Mouse (Mus musculus): Measurements from ENCODE around the gene Fam117a. TPM values are rescaled to one million over a fixed set of nuclear protein-coding genes. Genes with fewer than 3 reads are reported as not detected.
"Not testable (repeated sequence)": the region's sequence is repeated elsewhere in the genome, so short reads cannot be mapped to it uniquely, and the experiment has no call there.

Fam117a gene
- total RNA-seq, 2 experiments from 2014 or later = 49.9 to 68.2 TPM

DNA sequence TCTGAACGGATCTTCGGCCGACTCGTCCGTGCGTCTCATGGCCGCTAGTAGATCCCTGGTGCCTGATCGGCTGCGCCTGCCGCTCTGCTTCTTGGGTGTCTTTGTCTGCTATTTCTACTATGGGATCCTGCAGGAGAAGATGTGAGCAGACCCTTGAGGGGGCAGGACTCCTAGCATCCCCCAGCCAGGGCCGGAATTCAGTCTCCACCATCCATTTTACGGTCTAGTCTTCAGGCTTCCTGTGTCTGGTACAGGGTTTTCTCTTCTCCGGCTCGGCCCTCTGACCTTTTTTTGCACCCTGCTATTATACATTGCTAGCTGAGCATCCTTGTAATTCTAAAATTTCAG is 48.1 kb downstream of the Fam117a start:
- ATAC-seq (replicated peaks; ENCODE audit: low FRiP score, low TSS enrichment, poor library complexity, severe bottlenecking) = no peak; the same call in 1 of the 2 replicates

DNA sequence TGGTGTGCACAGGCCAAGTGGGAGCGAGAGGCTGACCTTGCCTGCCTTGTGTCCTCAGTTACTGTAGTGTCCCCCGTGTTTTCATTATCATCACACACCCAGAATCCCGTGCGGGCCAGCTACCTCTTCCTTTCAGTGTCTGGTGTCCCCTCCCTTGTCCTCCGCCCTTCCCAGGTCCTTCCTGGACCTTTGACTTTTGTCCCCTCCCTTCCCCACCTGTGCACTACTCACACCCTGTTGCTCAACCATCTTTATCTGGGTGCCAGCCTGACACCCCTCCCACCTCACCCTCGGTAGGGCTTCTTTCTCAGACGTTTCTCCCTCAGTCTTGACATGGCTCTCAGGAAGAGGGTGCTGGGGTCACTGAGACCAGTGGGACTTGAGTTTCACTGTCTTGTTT is 50.5 kb downstream of the Fam117a start:
- no peak for ATAC-seq (replicated peaks; ENCODE audit: low FRiP score, low TSS enrichment, poor library complexity, severe bottlenecking)

DNA sequence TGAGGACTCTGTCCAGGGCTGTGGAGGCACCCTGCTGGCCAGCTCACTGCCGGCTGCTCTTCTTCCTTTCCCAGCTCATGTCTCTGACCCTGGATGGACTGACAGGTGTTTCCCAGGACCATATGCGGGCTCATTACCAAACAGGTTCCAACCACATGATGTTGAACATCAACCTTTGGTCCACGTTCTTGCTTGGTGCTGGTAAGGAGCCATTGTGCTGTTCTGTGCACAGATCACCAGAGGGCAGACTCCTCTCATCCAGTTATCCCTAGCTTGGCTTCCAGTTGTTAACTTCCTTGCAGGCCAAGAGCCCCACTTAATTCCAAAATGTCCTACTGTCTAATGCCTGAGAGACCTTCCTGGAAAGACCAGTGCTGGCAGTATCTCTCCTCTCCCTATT is 52.2 kb downstream of the Fam117a start:
- ATAC-seq (replicated peaks; ENCODE audit: low FRiP score, low TSS enrichment, poor library complexity, severe bottlenecking) = no peak

DNA sequence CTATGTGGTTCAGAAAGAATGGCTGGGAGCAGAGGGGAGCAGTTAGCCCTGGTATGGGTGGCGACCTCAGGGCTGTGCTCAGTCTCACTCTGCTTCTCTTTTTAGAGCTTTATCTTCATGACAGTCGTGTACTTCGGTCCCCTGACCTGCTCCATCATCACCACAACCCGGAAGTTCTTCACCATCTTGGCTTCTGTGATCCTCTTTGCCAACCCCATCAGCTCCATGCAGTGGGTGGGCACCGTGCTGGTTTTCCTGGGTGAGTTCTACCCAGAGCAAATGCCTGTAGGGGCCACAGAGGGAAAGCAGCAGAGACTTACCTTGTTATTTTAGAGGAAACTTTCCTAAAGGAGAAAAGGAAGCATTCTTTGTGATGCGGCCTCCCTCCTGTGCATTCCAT is 53.6 kb downstream of the Fam117a start:
- ATAC-seq (replicated peaks; ENCODE audit: low FRiP score, low TSS enrichment, poor library complexity, severe bottlenecking) = no peak

DNA sequence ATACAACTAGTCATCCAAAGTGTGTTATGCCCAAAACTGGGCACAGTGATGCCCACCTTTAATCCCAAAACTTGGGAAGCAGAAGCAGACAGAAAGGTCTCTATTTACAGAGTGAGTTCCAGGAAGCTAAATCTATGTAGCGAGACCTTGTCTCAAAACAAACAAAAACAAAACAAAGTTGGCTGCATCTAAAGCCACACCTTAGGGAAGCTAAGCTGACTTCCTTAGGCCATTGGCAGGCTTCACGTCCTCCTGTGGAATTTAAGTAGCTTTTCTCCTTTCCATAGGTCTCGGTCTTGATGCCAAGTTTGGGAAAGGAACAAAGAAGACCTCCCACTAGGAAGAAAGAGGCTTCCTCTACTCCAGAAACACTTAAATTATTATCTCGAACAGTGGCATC is 54.4 kb downstream of the Fam117a start:
- no peak for ATAC-seq (replicated peaks; ENCODE audit: low FRiP score, low TSS enrichment, poor library complexity, severe bottlenecking)

DNA sequence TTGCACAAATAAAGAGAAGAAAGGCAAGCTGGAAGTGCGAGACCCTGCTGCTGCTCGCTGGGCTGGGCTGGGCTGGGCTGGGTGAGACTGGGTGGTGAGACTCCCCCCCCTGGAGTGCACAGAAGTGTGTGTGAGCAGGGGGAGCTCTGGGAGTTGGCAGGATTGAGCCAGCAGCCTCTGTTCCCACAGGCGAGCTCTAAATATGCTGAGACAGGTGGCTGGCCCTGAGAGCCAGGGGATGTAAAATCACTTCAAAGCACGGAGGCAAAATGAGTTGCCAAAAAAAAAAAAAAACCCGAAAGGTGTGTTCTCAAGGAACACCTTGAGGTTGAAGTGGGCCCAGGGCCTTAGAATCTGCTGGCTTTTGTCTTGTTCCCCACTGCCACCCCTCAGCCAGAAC is 54.9 kb downstream of the Fam117a start:
- no peak for ATAC-seq (replicated peaks; ENCODE audit: low FRiP score, low TSS enrichment, poor library complexity, severe bottlenecking)

DNA sequence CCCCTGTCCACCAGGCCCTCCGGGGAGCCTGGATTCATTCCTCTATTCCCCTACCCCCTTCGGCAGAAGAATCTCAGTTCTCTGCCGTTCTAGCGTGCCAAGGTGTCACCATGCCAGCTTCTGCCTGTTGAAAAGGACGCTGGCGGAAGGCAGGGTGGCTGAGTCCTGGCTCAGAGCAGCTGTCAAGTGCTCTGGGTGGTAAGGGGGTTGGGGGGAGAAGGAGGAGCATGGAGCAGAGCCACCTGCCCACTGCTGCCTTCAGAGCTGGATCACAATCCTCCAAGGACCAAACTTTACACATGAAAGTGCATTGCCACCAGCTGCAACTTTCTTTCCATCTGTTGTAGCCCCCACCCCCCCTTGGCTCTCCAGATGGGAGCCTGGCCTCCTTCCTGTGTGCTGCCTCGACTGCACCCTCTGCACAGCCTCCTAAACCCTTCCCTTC is 55.4 kb downstream of the Fam117a start:
- ATAC-seq (replicated peaks; ENCODE audit: low FRiP score, low TSS enrichment, poor library complexity, severe bottlenecking) = no peak

DNA sequence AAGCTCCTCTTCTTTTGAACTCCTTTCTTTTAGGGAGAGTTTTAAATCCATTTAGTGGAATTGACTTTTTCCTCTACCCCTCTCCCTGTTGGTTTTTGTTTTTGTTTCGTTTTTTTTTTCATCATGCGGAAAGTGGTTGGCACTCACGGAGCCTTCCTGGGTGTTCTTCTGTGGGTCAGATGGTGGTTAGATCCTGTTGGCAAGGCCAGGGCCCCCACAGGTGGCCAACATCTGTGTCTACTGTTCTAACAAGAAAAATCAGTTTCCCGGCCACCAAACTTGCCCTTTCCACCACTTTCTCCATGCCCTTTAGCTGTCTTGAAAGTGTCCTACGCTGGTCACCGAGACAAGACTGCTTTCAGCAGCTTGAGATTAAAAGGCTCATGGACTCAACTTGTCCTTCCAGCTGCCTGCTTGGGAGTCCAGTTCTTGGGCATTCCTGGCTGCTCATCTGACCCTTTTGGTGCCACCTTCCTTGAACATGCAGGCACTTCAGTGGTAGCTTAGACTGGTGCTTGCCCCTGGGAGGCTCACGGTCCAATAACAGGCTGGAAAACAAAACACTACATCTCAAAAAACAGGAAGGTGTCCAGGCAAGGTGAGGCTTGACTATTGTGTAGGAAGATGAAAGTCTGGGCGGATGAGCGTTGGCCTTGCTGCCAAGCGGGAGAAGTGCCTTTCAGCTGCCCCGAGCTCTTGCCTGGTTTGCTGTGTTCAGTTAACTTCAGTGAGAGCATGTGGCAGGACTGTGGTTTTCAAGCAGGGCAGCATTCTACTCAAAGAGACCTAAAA is 56.1 kb downstream of the Fam117a start:
- no peak for ATAC-seq (replicated peaks; ENCODE audit: low FRiP score, low TSS enrichment, poor library complexity, severe bottlenecking)

DNA sequence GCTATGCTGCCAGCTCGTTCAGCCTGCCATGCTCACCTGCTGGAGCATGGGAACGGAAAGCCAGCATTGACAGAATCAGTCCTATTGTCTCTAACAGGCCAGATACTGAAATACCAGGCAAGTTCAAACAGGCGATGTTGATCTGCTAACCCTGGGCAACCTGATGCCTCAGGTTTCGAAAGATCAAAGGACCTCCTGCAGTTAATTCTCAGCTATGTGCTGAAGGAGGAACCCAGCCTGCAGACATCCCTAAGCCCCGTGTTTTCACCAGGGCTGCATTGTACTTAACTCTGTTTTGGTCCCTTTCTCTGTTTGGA is 56.6 kb downstream of the Fam117a start:
- no peak for ATAC-seq (replicated peaks; ENCODE audit: low FRiP score, low TSS enrichment, poor library complexity, severe bottlenecking)

DNA sequence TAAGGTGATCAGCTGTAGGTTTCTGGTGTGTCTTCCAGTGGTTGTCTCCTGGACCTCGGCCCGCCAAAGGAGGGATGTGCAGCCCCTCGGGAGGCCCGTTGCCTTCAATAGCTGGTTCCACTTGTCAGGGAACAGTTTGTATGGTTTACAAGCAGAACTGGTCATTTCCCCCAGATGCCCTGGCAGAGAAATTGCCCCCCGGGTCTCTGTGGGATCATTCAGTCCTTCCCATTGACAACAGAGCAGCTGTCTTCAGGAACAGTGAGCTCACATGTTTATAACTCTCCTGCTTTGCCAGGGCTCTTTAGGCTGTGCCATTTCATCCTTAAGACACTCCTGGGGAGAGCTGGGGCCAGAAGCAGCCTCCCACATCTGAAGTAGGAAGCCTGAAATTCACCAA is 57.3 kb downstream of the Fam117a start:
- no peak for ATAC-seq (replicated peaks; ENCODE audit: low FRiP score, low TSS enrichment, poor library complexity, severe bottlenecking)

DNA sequence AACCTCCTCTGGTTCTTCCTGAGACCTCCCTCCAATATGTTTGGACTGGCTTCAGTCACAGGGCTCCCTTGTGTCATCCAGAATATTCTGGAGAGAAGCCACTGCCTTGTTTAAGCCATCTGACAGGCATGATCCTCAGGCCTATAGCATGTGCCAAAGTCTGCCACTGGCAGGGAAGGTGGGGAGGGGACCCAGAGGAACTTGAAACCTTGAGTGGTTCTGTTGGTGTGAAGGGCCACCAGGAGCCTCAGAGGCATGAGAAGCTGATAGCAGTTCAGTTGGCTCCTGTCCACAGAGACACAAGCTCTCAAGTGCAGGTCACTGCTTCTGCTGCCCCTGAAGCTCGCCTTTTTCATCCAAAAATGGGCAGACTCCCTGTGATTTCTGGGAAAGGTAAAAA is 59.7 kb downstream of the Fam117a start:
- ATAC-seq (replicated peaks; ENCODE audit: low FRiP score, low TSS enrichment, poor library complexity, severe bottlenecking) = no peak

DNA sequence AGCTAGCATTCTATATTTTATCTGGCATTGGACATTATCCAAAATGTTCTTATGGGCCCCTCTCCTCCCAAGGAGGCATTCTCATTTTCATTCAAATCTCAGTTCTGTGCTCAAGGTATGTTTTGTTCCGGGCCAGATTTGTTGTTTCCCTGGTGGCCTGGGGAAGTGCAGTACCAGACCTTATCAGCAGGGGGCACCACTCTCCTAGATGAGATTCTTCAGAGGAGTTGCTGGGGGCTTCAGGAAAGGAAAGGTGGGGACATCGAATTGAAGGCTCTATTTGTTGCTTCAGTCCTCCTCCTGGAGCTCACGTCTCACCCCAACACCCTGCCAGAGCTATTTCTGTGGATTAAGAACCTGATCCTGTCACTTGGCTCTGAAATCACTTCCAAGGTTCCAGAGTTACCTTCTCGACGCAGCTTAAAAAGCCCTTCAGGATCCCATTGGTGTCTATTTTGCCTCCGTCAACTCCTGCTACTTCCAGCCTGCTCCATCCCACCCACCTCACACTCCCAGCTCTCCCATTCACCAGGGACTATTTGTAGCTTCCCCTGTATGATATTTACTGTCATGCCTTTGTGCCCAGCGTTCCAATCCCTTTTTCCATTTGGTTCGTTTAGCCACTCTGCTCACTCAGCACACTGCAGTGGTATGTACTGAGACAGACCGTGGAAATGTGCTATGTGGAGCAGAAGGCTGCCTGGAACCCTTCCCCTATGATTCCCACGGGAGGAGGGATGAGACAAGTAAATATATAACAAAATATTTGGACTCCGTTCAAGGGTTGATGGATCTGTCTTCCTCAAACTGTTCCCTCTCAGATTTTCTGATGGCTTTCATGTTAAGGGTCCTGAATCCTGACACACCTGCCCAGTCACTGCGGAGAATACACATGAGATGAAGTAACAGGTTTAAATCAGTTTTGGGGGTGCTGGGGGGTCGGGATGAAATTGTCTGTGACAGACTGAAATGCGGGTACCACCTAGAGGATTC is 61.3 kb downstream of the Fam117a start:
- ATAC-seq (replicated peaks; ENCODE audit: low FRiP score, low TSS enrichment, poor library complexity, severe bottlenecking) = 0 out of 2 replicates have a peak, but pooled peaks have one; percentile 36

DNA sequence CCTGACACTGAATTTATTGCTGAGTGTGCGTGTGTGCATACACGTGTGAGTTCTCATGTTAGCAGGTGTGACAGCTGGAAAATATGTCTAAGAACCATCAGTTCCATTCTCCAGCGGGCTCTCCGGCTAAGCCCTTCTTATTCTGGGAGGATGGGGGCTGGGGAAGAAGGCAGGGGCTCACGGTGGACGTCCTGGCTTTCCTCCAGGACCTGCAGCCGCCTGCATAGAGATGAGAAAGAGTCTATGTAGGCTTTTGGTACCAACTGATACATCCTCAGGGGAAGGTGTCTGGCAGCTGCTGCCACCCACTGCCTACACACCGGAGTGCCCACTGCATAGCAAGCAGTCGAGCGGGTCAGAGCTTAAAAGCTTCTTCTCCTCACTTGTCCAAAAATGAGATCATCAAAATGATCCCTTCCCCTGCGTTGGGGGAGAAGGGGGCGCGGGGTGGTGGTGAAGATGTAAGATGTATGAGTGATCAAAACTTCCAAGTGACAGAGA is 62.8 kb downstream of the Fam117a start:
- no peak for ATAC-seq (replicated peaks; ENCODE audit: low FRiP score, low TSS enrichment, poor library complexity, severe bottlenecking)

DNA sequence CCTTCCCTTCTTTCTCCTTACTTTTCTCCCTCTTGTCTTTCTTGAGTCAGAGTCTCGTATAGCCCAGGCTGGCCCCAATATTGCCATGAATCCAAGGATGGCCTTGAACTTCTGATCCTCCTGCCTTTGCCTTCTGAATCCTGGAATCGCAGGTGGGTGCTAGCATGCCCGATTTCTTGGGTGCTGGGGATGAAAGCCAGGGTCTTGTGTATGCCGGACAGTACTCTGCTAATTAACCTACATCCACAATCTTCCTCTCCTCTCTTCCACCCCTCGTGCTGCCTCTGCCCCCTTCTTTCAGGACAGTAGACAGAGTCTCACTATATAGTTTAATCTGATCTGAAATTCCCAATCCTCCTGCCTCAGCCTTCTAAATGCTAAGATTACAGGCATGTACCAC is 64.8 kb downstream of the Fam117a start:
- ATAC-seq (replicated peaks; ENCODE audit: low FRiP score, low TSS enrichment, poor library complexity, severe bottlenecking) = no peak

DNA sequence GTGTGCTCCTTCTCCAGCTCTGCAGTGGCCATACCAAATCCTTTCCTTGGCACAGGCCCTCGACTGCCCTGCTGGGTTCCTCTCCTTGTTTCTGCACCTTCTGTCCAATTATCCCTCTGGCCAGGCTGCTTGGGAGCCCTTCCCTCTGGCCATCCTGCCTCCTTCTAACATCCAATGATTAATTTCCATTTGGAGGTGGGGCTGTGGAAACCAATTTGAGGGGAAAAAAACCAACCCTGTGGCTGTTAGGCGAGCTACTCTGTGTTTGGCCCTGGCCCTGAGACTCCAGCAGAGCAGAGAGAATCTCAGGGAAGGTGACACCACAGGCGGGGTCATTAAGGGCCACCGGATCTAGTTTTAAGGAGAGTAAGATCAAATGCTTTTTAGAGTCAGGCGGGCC is 65.4 kb downstream of the Fam117a start:
- ATAC-seq (replicated peaks; ENCODE audit: low FRiP score, low TSS enrichment, poor library complexity, severe bottlenecking) = no peak

DNA sequence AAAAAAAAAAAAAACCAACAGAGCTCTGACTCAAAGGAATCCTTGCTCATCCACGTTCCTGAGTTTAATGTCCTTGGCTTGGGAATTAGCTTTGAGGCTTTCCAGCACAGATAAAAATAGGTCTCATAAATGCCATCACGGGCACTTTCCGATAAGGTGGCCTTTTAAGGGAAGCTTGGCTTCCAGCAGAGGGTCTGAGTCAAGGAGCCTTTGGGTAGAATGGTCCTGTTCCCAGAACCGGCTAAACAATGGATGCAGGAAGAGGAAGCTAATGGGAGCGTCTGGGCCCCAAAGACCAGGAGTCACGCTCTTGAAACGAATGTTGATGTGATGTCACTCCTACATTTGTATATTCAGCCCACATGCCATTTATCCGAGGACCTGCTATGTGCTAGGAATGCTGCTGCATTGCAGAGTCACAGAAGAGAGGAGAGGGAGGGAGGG is 65.9 kb downstream of the Fam117a start:
- no peak for ATAC-seq (replicated peaks; ENCODE audit: low FRiP score, low TSS enrichment, poor library complexity, severe bottlenecking)

DNA sequence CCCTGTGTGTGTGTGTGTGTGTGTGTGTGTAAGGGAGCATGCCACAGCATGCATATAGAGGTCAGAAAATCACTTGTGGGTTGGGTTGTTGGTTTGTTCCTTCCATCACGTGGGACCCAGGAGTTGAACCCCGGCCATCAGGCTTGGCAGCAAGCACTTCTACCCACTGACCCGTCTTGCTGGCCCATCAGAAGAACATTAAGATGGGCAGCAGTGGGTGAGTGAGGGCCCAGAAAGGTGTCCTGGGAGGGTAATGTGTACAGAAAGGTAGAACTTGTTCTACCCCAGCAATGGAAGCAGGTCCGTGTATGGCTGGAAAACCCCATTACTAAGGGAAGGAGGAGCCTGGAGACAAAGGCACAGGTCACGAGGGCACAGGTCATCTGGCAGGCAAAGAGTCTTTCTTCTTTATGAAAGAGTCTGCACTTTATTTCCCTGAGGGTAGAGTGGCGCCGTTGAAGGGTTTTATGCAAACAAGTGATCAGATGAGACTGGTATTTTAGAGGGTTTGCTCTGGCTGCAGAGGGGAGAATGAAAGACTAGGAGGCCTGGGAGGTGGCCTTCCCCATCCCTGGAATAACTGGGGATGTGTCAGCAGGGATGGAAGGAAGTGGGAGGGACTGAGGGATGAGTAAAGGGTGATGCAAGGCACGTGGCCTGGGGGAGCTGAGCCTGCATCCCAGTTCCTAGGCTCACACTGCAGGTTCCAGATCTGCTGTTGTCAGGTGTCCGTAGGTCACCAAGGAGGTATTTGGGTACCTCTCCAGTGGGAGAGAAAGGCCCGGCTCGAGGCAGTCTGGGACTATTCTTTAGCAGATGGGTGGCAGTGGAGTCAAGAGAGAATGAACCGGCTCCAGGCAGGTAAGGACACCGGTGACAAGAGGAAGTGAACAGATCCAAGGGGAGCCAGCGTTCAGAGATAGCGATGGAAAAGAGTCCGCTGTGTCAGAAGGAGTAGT is 66.8 kb downstream of the Fam117a start:
- ATAC-seq (replicated peaks; ENCODE audit: low FRiP score, low TSS enrichment, poor library complexity, severe bottlenecking) = no peak

DNA sequence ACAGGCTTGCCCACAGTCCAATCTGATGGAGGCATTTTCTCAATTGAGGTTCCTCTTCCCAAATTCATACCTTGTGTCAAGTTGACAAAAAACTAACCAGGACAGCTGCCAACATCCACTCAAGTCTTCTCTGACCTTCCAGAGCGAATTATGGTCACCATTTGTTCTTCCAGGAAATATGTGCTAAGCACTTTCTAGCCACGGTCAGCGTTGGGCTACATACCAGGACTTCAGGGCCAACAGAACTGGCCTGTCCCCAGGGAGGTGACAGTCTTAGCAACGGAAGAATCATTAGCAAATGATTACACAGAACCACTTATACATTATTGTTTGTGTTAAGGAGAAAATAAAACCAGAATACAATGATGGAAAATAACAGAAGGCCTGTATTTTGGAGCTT is 69.0 kb downstream of the Fam117a start:
- no peak for ATAC-seq (replicated peaks; ENCODE audit: low FRiP score, low TSS enrichment, poor library complexity, severe bottlenecking)

DNA sequence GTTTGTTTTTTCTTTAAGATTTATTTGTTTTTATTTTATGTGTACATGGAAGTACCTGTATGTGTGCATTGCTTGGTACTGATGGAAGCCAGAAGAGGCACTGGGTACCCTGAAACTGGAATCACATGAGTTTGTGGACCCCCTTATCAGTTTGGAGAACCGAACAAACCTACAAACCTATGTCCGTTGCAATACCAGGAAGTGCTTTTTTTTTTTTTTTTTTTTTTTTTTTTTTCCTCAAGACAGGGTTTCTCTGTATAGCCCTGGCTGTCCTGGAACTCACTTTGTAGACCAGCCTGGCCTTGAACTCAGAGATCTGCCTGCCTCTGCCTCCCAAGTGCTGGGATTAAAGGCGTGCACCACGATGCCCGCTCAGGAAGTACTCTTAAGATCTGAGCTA is 69.6 kb downstream of the Fam117a start:
- not testable (repeated sequence) for ATAC-seq (replicated peaks; ENCODE audit: low FRiP score, low TSS enrichment, poor library complexity, severe bottlenecking)
